Mouse (Mus musculus) inflammation-experienced regulatory T-cells, adult 6 months (primary cell): ENCODE measurements around the gene Spdef. TPM values are rescaled to one million over a fixed set of nuclear protein-coding genes. Genes with fewer than 3 reads are reported as not detected.

Experiments used
- ATAC-seq: one replicate; pipeline ENCODE4 v1.8.0; 2017
- polyA plus RNA-seq, 3 experiments: library from polyadenylated mRNA; unstranded; fragments of 100-300 nt; shearing (Covaris generic); gene quantifications; one replicate each; pipeline ENCODE4 v1.2.1; 2017

Spdef gene
- not detected for polyA plus RNA-seq

GRCm38 (mm10) chr17:27728770-27729169, at the start of gene Spdef:
TSS of gene Spdef (minus strand) at chr17:27728955.
- ATAC-seq: no peak

GRCm38 (mm10) chr17:27777823-27778222, 49.1 kb upstream of the Spdef start:
- ATAC-seq: no peak

- ATAC-seq: no peak
These were observed 45.4 kb upstream of the Spdef start for GRCm38 (mm10) chr17:27774198-27774597.

- no peak for ATAC-seq
These were observed 42.9 kb upstream of the Spdef start for GRCm38 (mm10) chr17:27771616-27772015.

- no peak for ATAC-seq
These were observed 40.2 kb upstream of the Spdef start for GRCm38 (mm10) chr17:27768817-27769542.

- no peak for ATAC-seq
These were observed 38.8 kb upstream of the Spdef start for GRCm38 (mm10) chr17:27767543-27767942.

GRCm38 (mm10) chr17:27767120-27767519, 38.4 kb upstream of the Spdef start:
- ATAC-seq: no peak

GRCm38 (mm10) chr17:27765066-27765465, 36.3 kb upstream of the Spdef start:
- ATAC-seq: no peak

GRCm38 (mm10) chr17:27764453-27764852, 35.7 kb upstream of the Spdef start:
- no peak for ATAC-seq

- no peak for ATAC-seq
These were observed 34.1 kb upstream of the Spdef start for GRCm38 (mm10) chr17:27762884-27763283.

- ATAC-seq: no peak
These were observed 33.0 kb upstream of the Spdef start for GRCm38 (mm10) chr17:27761639-27762336.

GRCm38 (mm10) chr17:27760169-27760568, 31.4 kb upstream of the Spdef start:
- no peak for ATAC-seq

GRCm38 (mm10) chr17:27751314-27752202, 22.8 kb upstream of the Spdef start:
- ATAC-seq: no peak

- no peak for ATAC-seq
These were observed 21.7 kb upstream of the Spdef start for GRCm38 (mm10) chr17:27750451-27750942.

- no peak for ATAC-seq
These were observed 19.4 kb upstream of the Spdef start for GRCm38 (mm10) chr17:27748123-27748522.

GRCm38 (mm10) chr17:27746446-27746845, 17.7 kb upstream of the Spdef start:
- no peak for ATAC-seq

- no peak for ATAC-seq
These were observed 12.2 kb upstream of the Spdef start for GRCm38 (mm10) chr17:27740961-27741360.

- ATAC-seq: no peak
These were observed 5.8 kb upstream of the Spdef start for GRCm38 (mm10) chr17:27734344-27735073.

- ATAC-seq: no peak
These were observed 3.9 kb upstream of the Spdef start for GRCm38 (mm10) chr17:27732694-27733093.

GRCm38 (mm10) chr17:27732152-27732551, 3.4 kb upstream of the Spdef start:
- ATAC-seq: no peak

- no peak for ATAC-seq
These were observed 2.2 kb downstream of the Spdef start for GRCm38 (mm10) chr17:27726527-27726926.

- no peak for ATAC-seq
These were observed 3.3 kb downstream of the Spdef start for GRCm38 (mm10) chr17:27725412-27725811.
